In genomic region chr4:147431696-147432442, GRCm38 (mm10) we compare ENCODE assay signal across 8 mouse cellular contexts.
DNase-seq lines count a peak whose midpoint lies in the region; ATAC-seq and TF ChIP-seq lines count a peak whose summit lies in the region.
"Not testable (repeated sequence)": the region's sequence is repeated elsewhere in the genome, so short reads cannot be mapped to it uniquely, and the experiment has no call there.

No protein-coding gene starts in this region.

- not testable (repeated sequence) for TF ChIP-seq CTCF in forebrain, postnatal 0 days (IDR thresholded peaks at IDR 0.05; ENCODE audit: low read depth); intestine, postnatal 0 days (IDR thresholded peaks at IDR 0.05; ENCODE audit: low read depth)

- not testable (repeated sequence) for H3K4me1 ChIP-seq in embryonic facial prominence, embryonic 13.5 days; forebrain, postnatal 0 days (ENCODE audit: insufficient read depth); intestine, postnatal 0 days (replicated peaks; ENCODE audit: control insufficient read depth, insufficient read depth, low read length); liver, embryonic 12.5 days; neural tube, embryonic 14.5 days (ENCODE audit: control insufficient read depth, insufficient read depth, low read length)

- H3K27ac ChIP-seq in embryonic facial prominence, embryonic 13.5 days; forebrain, postnatal 0 days (ENCODE audit: low read depth, low read length); intestine, postnatal 0 days (ENCODE audit: low read depth, low read length); liver, embryonic 12.5 days; neural tube, embryonic 14.5 days (ENCODE audit: low read depth, low read length): not testable (repeated sequence)

- H3K27me3 ChIP-seq in embryonic facial prominence, embryonic 13.5 days; forebrain, postnatal 0 days (ENCODE audit: insufficient read depth, low read length); intestine, postnatal 0 days (replicated peaks; ENCODE audit: control insufficient read depth, insufficient read depth, low read length); liver, embryonic 12.5 days (replicated peaks); neural tube, embryonic 14.5 days (ENCODE audit: control insufficient read depth, insufficient read depth, low read length): not testable (repeated sequence)

- not testable (repeated sequence) for H3K9ac ChIP-seq in embryonic facial prominence, embryonic 13.5 days; forebrain, postnatal 0 days; intestine, postnatal 0 days (ENCODE audit: low read depth, low read length); liver, embryonic 12.5 days; neural tube, embryonic 14.5 days (replicated peaks; ENCODE audit: low read depth, low read length)

- WGBS in embryonic facial prominence, embryonic 13.5 days: 72% methylated on average over 3 of the region's 3 CpGs
- whole genome bisulfite sequencing in forebrain, postnatal 0 days: 73% methylated on average over 3 of the region's 3 CpGs
- WGBS in intestine, postnatal 0 days: 67% methylated on average over 3 of the region's 3 CpGs
- 57% methylated on average over 3 of the region's 3 CpGs for WGBS in liver, embryonic 12.5 days (ENCODE audit: insufficient replicate concordance)
- 76% methylated on average over 3 of the region's 3 CpGs for WGBS in neural tube, embryonic 14.5 days

- peak; percentile 12 for DNase-seq in A20 (ENCODE audit: low read depth, low spot score)
- DNase-seq in forebrain, postnatal 0 days: not testable (repeated sequence)

- peak; percentile 15 for ATAC-seq in embryonic facial prominence, embryonic 13.5 days (ENCODE audit: insufficient number of reproducible peaks, insufficient read depth, low FRiP score, low TSS enrichment, low read depth)
- ATAC-seq in forebrain, postnatal 0 days: peak; percentile 30
- peak; percentile 4 to 23; a peak in 2 of 4 replicates for ATAC-seq in hematopoietic stem cell, adult 5-6 weeks (replicated peaks in 1 of 2; ENCODE audit: insufficient read depth in 1 of 2, low FRiP score in 2 of 2, low TSS enrichment in 1 of 2, low read depth in 1 of 2, poor library complexity in 2 of 2, severe bottlenecking in 2 of 2)
- ATAC-seq in intestine, postnatal 0 days: peak; percentile 40
- peak; percentile 48 for ATAC-seq in liver, embryonic 12.5 days
- ATAC-seq in megakaryocyte-erythroid progenitor cell, adult 5-6 weeks (replicated peaks; ENCODE audit: low FRiP score, low TSS enrichment, poor library complexity, severe bottlenecking): peak; percentile 42
- peak; percentile 35; the same call in 1 of the 2 replicates for ATAC-seq in neural tube, embryonic 14.5 days (ENCODE audit: low read depth)

- not testable (repeated sequence) for H3K4me2 ChIP-seq in embryonic facial prominence, embryonic 13.5 days; forebrain, postnatal 0 days (ENCODE audit: low read depth); intestine, postnatal 0 days (replicated peaks; ENCODE audit: low read depth); liver, embryonic 12.5 days; neural tube, embryonic 14.5 days (ENCODE audit: low read depth, low read length)

- not testable (repeated sequence) for H3K36me3 ChIP-seq in embryonic facial prominence, embryonic 13.5 days; forebrain, postnatal 0 days (ENCODE audit: insufficient read depth); intestine, postnatal 0 days (ENCODE audit: control insufficient read depth, insufficient read depth); liver, embryonic 12.5 days; neural tube, embryonic 14.5 days (ENCODE audit: control insufficient read depth, insufficient read depth, low read length)

- H3K4me3 ChIP-seq in embryonic facial prominence, embryonic 13.5 days; forebrain, postnatal 0 days (ENCODE audit: low read depth, low read length); intestine, postnatal 0 days (ENCODE audit: low read depth, low read length); liver, embryonic 12.5 days; neural tube, embryonic 14.5 days (ENCODE audit: low read depth, low read length): not testable (repeated sequence)

- peaks cover 39% of the 10 kb centered on the region for H3K9me3 ChIP-seq in embryonic facial prominence, embryonic 13.5 days
- peaks cover 37% of the 10 kb centered on the region for H3K9me3 ChIP-seq in forebrain, postnatal 0 days (ENCODE audit: low read length)
- H3K9me3 ChIP-seq in intestine, postnatal 0 days (ENCODE audit: control insufficient read depth): peaks cover 28% of the 10 kb centered on the region
- H3K9me3 ChIP-seq in liver, embryonic 12.5 days (replicated peaks): peaks cover 20% of the 10 kb centered on the region
- H3K9me3 ChIP-seq in neural tube, embryonic 14.5 days (ENCODE audit: control insufficient read depth, low read length): peaks cover 32% of the 10 kb centered on the region
